Mouse (Mus musculus): ENCODE data around the gene Pkp4. TPM values are rescaled to one million over a fixed set of nuclear protein-coding genes. Genes with fewer than 3 reads are reported as not detected.
"Not testable (repeated sequence)": the region's sequence is repeated elsewhere in the genome, so short reads cannot be mapped to it uniquely, and the experiment has no call there.

Pkp4 gene
- total and polyA plus RNA-seq, 2 experiments: 38.4 to 42.7 TPM

GRCm38 (mm10) chr2:59383852-59384776 is 223.5 kb downstream of the Pkp4 start:
- TF ChIP-seq CTCF (IDR thresholded peaks at IDR 0.05; ENCODE audit: low read depth, low read length): no peak
- no peak for TF ChIP-seq POLR2A (IDR thresholded peaks at IDR 0.05; ENCODE audit: extremely low read depth, insufficient read depth, low read length)
- no peaks in the 10 kb centered on the region for H3K36me3 ChIP-seq (ENCODE audit: control insufficient read depth, insufficient read depth, low read length)
- WGBS: 88% methylated on average over 10 of the region's 10 CpGs
- H3K27ac ChIP-seq (replicated peaks; ENCODE audit: insufficient read depth, low read depth, low read length): no peak overlapping the region
- H3K9ac ChIP-seq (ENCODE audit: low read depth, low read length): no peak overlapping the region
- H3K4me3 ChIP-seq (ENCODE audit: insufficient read depth, low read depth, low read length): no peak overlapping the region
- no peaks in the 10 kb centered on the region for H3K79me2 ChIP-seq (ENCODE audit: control insufficient read depth, insufficient read depth, low read length)
- H3K4me1 ChIP-seq (ENCODE audit: control insufficient read depth, insufficient read depth, low read length): no peaks in the 10 kb centered on the region
- no peaks in the 10 kb centered on the region for H3K27me3 ChIP-seq (ENCODE audit: control insufficient read depth, insufficient read depth, low read length)
- DNase-seq (ENCODE audit: extremely low read depth, low read depth, low spot score): no peak

- 61% methylated on average over 4 of the region's 4 CpGs for WGBS
- H3K36me3 ChIP-seq (ENCODE audit: control insufficient read depth, insufficient read depth, low read length): no peaks in the 10 kb centered on the region
- H3K9ac ChIP-seq (ENCODE audit: low read depth, low read length): no peak overlapping the region
- no peak overlapping the region for H3K27ac ChIP-seq (replicated peaks; ENCODE audit: insufficient read depth, low read depth, low read length)
- no peak for DNase-seq (ENCODE audit: extremely low read depth, low read depth, low spot score)
- no peaks in the 10 kb centered on the region for H3K27me3 ChIP-seq (ENCODE audit: control insufficient read depth, insufficient read depth, low read length)
- TF ChIP-seq POLR2A (IDR thresholded peaks at IDR 0.05; ENCODE audit: extremely low read depth, insufficient read depth, low read length) (no peak), CTCF (IDR thresholded peaks at IDR 0.05; ENCODE audit: low read depth, low read length) (no peak)
- H3K4me1 ChIP-seq (ENCODE audit: control insufficient read depth, insufficient read depth, low read length): no peaks in the 10 kb centered on the region
- H3K4me3 ChIP-seq (ENCODE audit: insufficient read depth, low read depth, low read length): no peak overlapping the region
- no peaks in the 10 kb centered on the region for H3K79me2 ChIP-seq (ENCODE audit: control insufficient read depth, insufficient read depth, low read length)
These were observed 224.7 kb downstream of the Pkp4 start for GRCm38 (mm10) chr2:59385211-59385935.

- Histone ChIP-seq H3K9ac (ENCODE audit: low read depth, low read length) (no peak overlapping the region), H3K4me1 (ENCODE audit: control insufficient read depth, insufficient read depth, low read length) (no peaks in the 10 kb centered on the region), H3K27ac (replicated peaks; ENCODE audit: insufficient read depth, low read depth, low read length) (no peak overlapping the region), H3K27me3 (ENCODE audit: control insufficient read depth, insufficient read depth, low read length) (no peaks in the 10 kb centered on the region), H3K4me3 (ENCODE audit: insufficient read depth, low read depth, low read length) (no peak overlapping the region), H3K36me3 (ENCODE audit: control insufficient read depth, insufficient read depth, low read length) (no peaks in the 10 kb centered on the region), H3K79me2 (ENCODE audit: control insufficient read depth, insufficient read depth, low read length) (no peaks in the 10 kb centered on the region)
- TF ChIP-seq CTCF (IDR thresholded peaks at IDR 0.05; ENCODE audit: low read depth, low read length) (no peak), POLR2A (IDR thresholded peaks at IDR 0.05; ENCODE audit: extremely low read depth, insufficient read depth, low read length) (no peak)
- 90% methylated on average over 5 of the region's 5 CpGs for WGBS
- no peak for DNase-seq (ENCODE audit: extremely low read depth, low read depth, low spot score)
These were observed 229.3 kb downstream of the Pkp4 start for GRCm38 (mm10) chr2:59389971-59390370.

- peak; percentile 10 for DNase-seq (ENCODE audit: extremely low read depth, low read depth, low spot score)
- Histone ChIP-seq H3K36me3 (ENCODE audit: control insufficient read depth, insufficient read depth, low read length) (no peaks in the 10 kb centered on the region), H3K27me3 (ENCODE audit: control insufficient read depth, insufficient read depth, low read length) (no peaks in the 10 kb centered on the region), H3K9ac (ENCODE audit: low read depth, low read length) (no peak overlapping the region), H3K79me2 (ENCODE audit: control insufficient read depth, insufficient read depth, low read length) (no peaks in the 10 kb centered on the region), H3K4me1 (ENCODE audit: control insufficient read depth, insufficient read depth, low read length) (no peaks in the 10 kb centered on the region), H3K4me3 (ENCODE audit: insufficient read depth, low read depth, low read length) (no peak overlapping the region), H3K27ac (replicated peaks; ENCODE audit: insufficient read depth, low read depth, low read length) (no peak overlapping the region)
- no peak for TF ChIP-seq POLR2A (IDR thresholded peaks at IDR 0.05; ENCODE audit: extremely low read depth, insufficient read depth, low read length)
- no peak for TF ChIP-seq CTCF (IDR thresholded peaks at IDR 0.05; ENCODE audit: low read depth, low read length)
- 82% methylated on average over 1 of the region's 1 CpGs for WGBS
These were observed 232.5 kb downstream of the Pkp4 start for GRCm38 (mm10) chr2:59393177-59393576.

- Histone ChIP-seq H3K4me3 (ENCODE audit: insufficient read depth, low read depth, low read length) (no peak overlapping the region), H3K27ac (replicated peaks; ENCODE audit: insufficient read depth, low read depth, low read length) (no peak overlapping the region), H3K27me3 (ENCODE audit: control insufficient read depth, insufficient read depth, low read length) (no peaks in the 10 kb centered on the region), H3K4me1 (ENCODE audit: control insufficient read depth, insufficient read depth, low read length) (no peaks in the 10 kb centered on the region), H3K36me3 (ENCODE audit: control insufficient read depth, insufficient read depth, low read length) (no peaks in the 10 kb centered on the region), H3K79me2 (ENCODE audit: control insufficient read depth, insufficient read depth, low read length) (no peaks in the 10 kb centered on the region), H3K9ac (ENCODE audit: low read depth, low read length) (no peak overlapping the region)
- TF ChIP-seq CTCF (IDR thresholded peaks at IDR 0.05; ENCODE audit: low read depth, low read length) (no peak), POLR2A (IDR thresholded peaks at IDR 0.05; ENCODE audit: extremely low read depth, insufficient read depth, low read length) (no peak)
- 98% methylated on average over 4 of the region's 4 CpGs for WGBS
- no peak for DNase-seq (ENCODE audit: extremely low read depth, low read depth, low spot score)
These were observed 234.0 kb downstream of the Pkp4 start for GRCm38 (mm10) chr2:59394651-59395050.

- not testable (repeated sequence) for DNase-seq (ENCODE audit: extremely low read depth, low read depth, low spot score); H3K9ac ChIP-seq (ENCODE audit: low read depth, low read length); H3K79me2 ChIP-seq (ENCODE audit: control insufficient read depth, insufficient read depth, low read length); H3K36me3 ChIP-seq (ENCODE audit: control insufficient read depth, insufficient read depth, low read length); H3K4me1 ChIP-seq (ENCODE audit: control insufficient read depth, insufficient read depth, low read length); H3K4me3 ChIP-seq (ENCODE audit: insufficient read depth, low read depth, low read length); H3K27ac ChIP-seq (replicated peaks; ENCODE audit: insufficient read depth, low read depth, low read length); H3K27me3 ChIP-seq (ENCODE audit: control insufficient read depth, insufficient read depth, low read length)
- 74% methylated on average over 1 of the region's 1 CpGs for WGBS
These were observed 234.6 kb downstream of the Pkp4 start for GRCm38 (mm10) chr2:59395160-59395650.

All from liver, adult 2 months (tissue).